ENCODE assay signal across 14 mouse cellular contexts in genomic region chr4:149648031-149648805, GRCm38 (mm10). TPM values are rescaled to one million over a fixed set of nuclear protein-coding genes. Genes with fewer than 3 reads are reported as not detected.
A peak's percentile ranks its signal among the peaks of the same experiment; 100 is the strongest.
DNase-seq lines count a peak whose midpoint lies in the region; ATAC-seq lines count a peak whose summit lies in the region.
"Had no signal": no experiment of that assay in that cellular context is flagged by ENCODE, and none has a peak within 500 bp of the region (broad histone marks: within the 10 kb centered on the region; RNA-seq: fewer than 3 reads in every experiment).

No protein-coding gene starts in this region.

- peak; percentile 49 to 63 for DNase-seq in left cerebral cortex, adult 18-20 months (ENCODE audit: low spot score in 2 of 2)
- DNase-seq in left cerebral cortex, postnatal 4 days = no peak
- DNase-seq in CD8-positive naive resting alpha-beta T cell, adult 2 months (ENCODE audit: low read depth in 2 of 2, low spot score in 2 of 2) = peak; percentile 64 to 69
- DNase-seq in MN1 (ENCODE audit: low spot score) = no peak
- no peak for DNase-seq in cerebellum, postnatal 25 days
- DNase-seq: cerebellum, adult 9-11 months; forebrain, postnatal 0 days; heart, adult 11 months; heart, postnatal 14 days; kidney, postnatal 4 days; lung, postnatal 4 days had no signal

- ATAC-seq in hematopoietic stem cell, adult 5-6 weeks (replicated peaks in 1 of 2; ENCODE audit: insufficient read depth in 1 of 2, low FRiP score in 2 of 2, low TSS enrichment in 1 of 2, low read depth in 1 of 2, poor library complexity in 2 of 2, severe bottlenecking in 2 of 2) = peak; percentile 68 to 72
- peak; percentile 57 for ATAC-seq in megakaryocyte, adult 5-6 weeks (ENCODE audit: poor library complexity, severe bottlenecking)
- ATAC-seq: forebrain, postnatal 0 days; intestine, postnatal 0 days had no signal

- intact Hi-C loops in left cerebral cortex, postnatal 4 days (cut with DNase I) = no loop called here

RNA-seq across cellular contexts. Expression of gene Pik3cd, which starts 54.2 kb away (rescaled TPM):
- 10 to 100 TPM; 23.8 to 24.9 TPM for total RNA-seq in left cerebral cortex, adult 18-20 months (2021)
- total RNA-seq in left cerebral cortex, postnatal 4 days (2021) = 10 to 100 TPM; 46.2 to 53.7 TPM
- total RNA-seq in hematopoietic stem cell, adult 5-6 weeks (2017) = 51.1 and 56.9 TPM in 2 replicates
- total RNA-seq in megakaryocyte, adult 5-6 weeks (2015) = 76.6 and 78.3 TPM in 2 replicates
- total RNA-seq in megakaryocyte, adult 5-6 weeks (2017) = 129 and 130 TPM in 2 replicates

Comparison
In these comparisons a context has a peak if more than half of its experiments do, and no peak if none do; other contexts are left out.
1. DNase-seq: peak in left cerebral cortex, adult 18-20 months (2 of 2) and CD8-positive naive resting alpha-beta T cell, adult 2 months (2 of 2); none in left cerebral cortex, postnatal 4 days (single experiment), MN1 (single experiment) and cerebellum, postnatal 25 days (0 of 2).